Mouse (Mus musculus) liver, postnatal 0 days (tissue): Measurements from ENCODE around the gene Epha7.

Source experiments
- CTCF ChIP-seq: sonication (generic); IDR thresholded peaks from 2 replicates; pipeline ENCODE4 v1.5.1; 2016; ENCODE audit warnings: antibody characterized with exemption, low read depth
- EP300 ChIP-seq: IDR thresholded peaks from 2 replicates; pipeline ENCODE4 v1.6.1; 2016; ENCODE audit warnings: antibody characterized with exemption, low read depth, mild to moderate bottlenecking

DNA sequence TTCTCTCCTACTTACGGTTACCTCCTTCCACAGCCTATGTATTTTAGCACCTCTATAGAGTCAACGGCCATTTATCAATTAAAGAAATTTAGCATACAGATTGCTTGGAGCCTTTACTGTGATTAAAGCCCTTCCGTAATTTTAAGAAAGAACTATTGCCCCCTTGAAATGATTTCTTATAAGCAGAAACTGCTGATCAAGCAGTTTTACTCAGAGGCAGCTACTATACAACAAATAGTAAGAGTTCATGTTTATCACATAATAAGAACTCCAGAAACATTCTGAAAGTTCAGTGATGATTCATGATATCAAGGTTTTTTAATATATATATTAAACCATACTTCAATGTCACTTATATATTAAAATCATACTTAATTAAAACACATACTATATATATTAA, 197.4 kb downstream of the Epha7 start:
- TF ChIP-seq CTCF (no peak), EP300 (no peak)
